Mouse (Mus musculus) bone marrow macrophage, adult 2 months (primary cell): ENCODE results near the gene Gm49337. TPM values are rescaled to one million over a fixed set of nuclear protein-coding genes. Genes with fewer than 3 reads are reported as not detected.

ENCODE experiments used
- H3K27ac ChIP-seq: 2 replicates; pipeline ENCODE4 v1.5.1; 2012; ENCODE audit warnings: low read depth, low read length; ENCODE audit not compliant: insufficient read depth
- H3K4me1 ChIP-seq: 2 replicates; pipeline ENCODE4 v1.6.1; 2012; ENCODE audit warnings: low read length; ENCODE audit not compliant: control insufficient read depth, insufficient read depth
- H3K4me3 ChIP-seq: 2 replicates; pipeline ENCODE4 v1.5.1; 2012; ENCODE audit warnings: mild to moderate bottlenecking, low read length, moderate library complexity; ENCODE audit not compliant: insufficient read depth
- CTCF ChIP-seq: IDR thresholded peaks from 2 replicates; pipeline ENCODE4 v1.5.1; 2012; ENCODE audit warnings: low read depth, mild to moderate bottlenecking, low read length, moderate library complexity
- POLR2A ChIP-seq: IDR thresholded peaks from 2 replicates; pipeline ENCODE4 v1.6.1; 2012; ENCODE audit warnings: mild to moderate bottlenecking, low read depth, low read length, borderline replicate concordance
- polyA plus RNA-seq: library from polyadenylated mRNA; stranded (reverse); fragments of >200 nt; gene quantifications from 2 replicates; pipeline ENCODE4 v1.2.4, GENCODE M21; 2012; ENCODE audit not compliant: missing spikeins, insufficient read depth, insufficient read length

Gm49337 gene
- polyA plus RNA-seq, 1 experiment: not detected

GRCm38 (mm10) chr4:116175711-116176542 is 2.7 kb downstream of the Gm49337 start:
- Histone ChIP-seq H3K27ac (peak overlapping the region; percentile 85), H3K4me3 (peak overlapping the region; percentile 60), H3K4me1 (peaks cover 34% of the 10 kb centered on the region)
- TF ChIP-seq POLR2A (no peak), CTCF (no peak)

GRCm38 (mm10) chr4:116176543-116176988 is 3.4 kb downstream of the Gm49337 start:
- TF ChIP-seq POLR2A: no peak
- no peak for TF ChIP-seq CTCF
- Histone ChIP-seq H3K4me1 (peaks cover 34% of the 10 kb centered on the region), H3K4me3 (peak overlapping the region; percentile 60), H3K27ac (peak overlapping the region; percentile 85)

DNA sequence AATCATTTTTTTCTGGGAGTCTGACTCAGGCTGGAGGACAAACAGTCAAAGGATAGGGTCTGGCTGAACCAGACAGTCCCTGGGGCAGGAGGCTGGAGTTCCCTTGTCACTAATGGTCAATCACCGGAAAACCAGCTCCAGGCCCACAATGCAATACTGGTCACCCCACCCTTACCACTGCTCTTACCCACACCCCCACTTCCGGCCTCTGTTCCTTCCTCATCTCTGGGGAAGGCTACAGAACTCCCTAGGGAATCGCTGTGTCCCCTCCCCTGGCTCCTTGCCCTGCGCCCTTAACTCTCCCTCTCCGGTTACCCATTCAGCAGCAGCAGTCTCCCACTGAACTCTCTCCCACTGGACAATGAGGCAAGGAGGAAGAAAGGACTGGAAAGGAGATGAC is 4.0 kb downstream of the Gm49337 start:
- Histone ChIP-seq H3K27ac (peak overlapping the region; percentile 85), H3K4me3 (peak overlapping the region; percentile 60), H3K4me1 (peaks cover 34% of the 10 kb centered on the region)
- TF ChIP-seq CTCF (no peak), POLR2A (no peak)

DNA sequence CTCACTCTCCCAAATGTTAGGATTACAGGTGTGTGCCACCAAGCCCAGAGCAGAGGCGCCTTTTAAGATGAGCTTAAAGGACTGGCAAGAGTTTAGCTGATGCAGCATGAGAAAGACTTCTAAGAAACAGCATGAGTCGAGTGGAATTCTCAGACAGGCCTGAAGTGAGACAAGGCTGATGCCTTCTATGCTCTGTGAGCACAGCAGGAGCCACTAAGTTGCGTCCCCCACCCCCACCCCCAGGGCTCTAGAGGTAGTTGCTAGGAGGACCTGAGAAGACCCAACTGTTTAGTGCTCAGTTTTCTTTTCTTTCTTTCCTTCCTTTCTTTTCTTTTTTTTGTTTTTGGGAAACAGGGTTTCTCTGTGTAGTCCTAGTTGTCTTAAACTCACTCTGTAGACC is 8.9 kb downstream of the Gm49337 start:
- H3K27ac ChIP-seq: no peak overlapping the region
- peaks cover 11% of the 10 kb centered on the region for H3K4me1 ChIP-seq
- no peak overlapping the region for H3K4me3 ChIP-seq
- TF ChIP-seq CTCF (no peak), POLR2A (no peak)

GRCm38 (mm10) chr4:116182745-116183144 is 9.6 kb downstream of the Gm49337 start:
- H3K27ac ChIP-seq: no peak overlapping the region

GRCm38 (mm10) chr4:116185083-116185482 is 11.9 kb downstream of the Gm49337 start:
- Histone ChIP-seq H3K4me3 (no peak overlapping the region), H3K27ac (no peak overlapping the region), H3K4me1 (peaks cover 2% of the 10 kb centered on the region; the same call in 1 of the 2 replicates)
- no peak for TF ChIP-seq POLR2A
- no peak for TF ChIP-seq CTCF

More at GRCm38 (mm10) chr4:116182745-116183144, 9.6 kb downstream of the Gm49337 start:
- H3K4me1 ChIP-seq: peaks cover 6% of the 10 kb centered on the region
- TF ChIP-seq POLR2A (no peak), CTCF (no peak)
- H3K4me3 ChIP-seq: no peak overlapping the region

- H3K27ac ChIP-seq: no peak overlapping the region
- no peaks in the 10 kb centered on the region for H3K4me1 ChIP-seq
- no peak for TF ChIP-seq POLR2A
- H3K4me3 ChIP-seq: no peak overlapping the region
Measured at GRCm38 (mm10) chr4:116192286-116192835, 19.2 kb downstream of the Gm49337 start.

- no peak overlapping the region for H3K4me3 ChIP-seq
- no peak for TF ChIP-seq CTCF
- TF ChIP-seq POLR2A: no peak
- H3K4me1 ChIP-seq: no peaks in the 10 kb centered on the region
- no peak overlapping the region for H3K27ac ChIP-seq
Measured at GRCm38 (mm10) chr4:116193583-116194383, 20.6 kb downstream of the Gm49337 start.

- Histone ChIP-seq H3K4me1 (peaks cover 4% of the 10 kb centered on the region; the same call in 1 of the 2 replicates), H3K27ac (no peak overlapping the region), H3K4me3 (no peak overlapping the region)
- no peak for TF ChIP-seq POLR2A
- TF ChIP-seq CTCF: no peak
Measured at GRCm38 (mm10) chr4:116198422-116198821, 25.2 kb downstream of the Gm49337 start.
